Mouse (Mus musculus): ENCODE data around the gene Susd6.

DNA sequence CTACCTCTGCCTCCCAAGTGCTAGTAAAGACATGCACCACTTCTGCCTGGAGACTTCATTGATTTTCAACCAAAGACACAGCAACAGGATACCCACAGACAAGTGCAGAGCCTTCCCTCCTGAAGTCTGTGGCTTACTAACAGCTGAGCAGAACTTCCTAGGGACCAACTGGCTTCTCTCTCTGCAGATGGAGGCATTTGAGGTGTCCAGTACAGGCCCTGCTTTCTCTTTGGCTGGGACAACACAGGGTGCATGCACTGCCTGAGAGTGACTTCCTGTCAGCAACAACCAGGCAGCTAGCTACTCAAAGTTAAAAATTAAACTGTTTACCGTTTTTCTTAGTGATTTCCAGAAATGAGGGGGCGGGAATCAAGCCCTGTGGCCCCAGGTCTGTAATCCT, 96.7 kb downstream of the Susd6 start:
- TF ChIP-seq POLR2A (IDR thresholded peaks at IDR 0.05; ENCODE audit: insufficient read depth, low read length): no peak
- TF ChIP-seq EP300 (IDR thresholded peaks at IDR 0.05; ENCODE audit: insufficient read depth, low read depth, low read length): no peak

All from ES-Bruce4 (cell line).